Mouse (Mus musculus): ENCODE data around the gene Hectd4. TPM values are rescaled to one million over a fixed set of nuclear protein-coding genes. Genes with fewer than 3 reads are reported as not detected.
"Not testable (repeated sequence)": the region's sequence is repeated elsewhere in the genome, so short reads cannot be mapped to it uniquely, and the experiment has no call there.

Gene Hectd4
- polyA plus RNA-seq, 1 experiment from 2014 or later, result 2.2 TPM

DNA sequence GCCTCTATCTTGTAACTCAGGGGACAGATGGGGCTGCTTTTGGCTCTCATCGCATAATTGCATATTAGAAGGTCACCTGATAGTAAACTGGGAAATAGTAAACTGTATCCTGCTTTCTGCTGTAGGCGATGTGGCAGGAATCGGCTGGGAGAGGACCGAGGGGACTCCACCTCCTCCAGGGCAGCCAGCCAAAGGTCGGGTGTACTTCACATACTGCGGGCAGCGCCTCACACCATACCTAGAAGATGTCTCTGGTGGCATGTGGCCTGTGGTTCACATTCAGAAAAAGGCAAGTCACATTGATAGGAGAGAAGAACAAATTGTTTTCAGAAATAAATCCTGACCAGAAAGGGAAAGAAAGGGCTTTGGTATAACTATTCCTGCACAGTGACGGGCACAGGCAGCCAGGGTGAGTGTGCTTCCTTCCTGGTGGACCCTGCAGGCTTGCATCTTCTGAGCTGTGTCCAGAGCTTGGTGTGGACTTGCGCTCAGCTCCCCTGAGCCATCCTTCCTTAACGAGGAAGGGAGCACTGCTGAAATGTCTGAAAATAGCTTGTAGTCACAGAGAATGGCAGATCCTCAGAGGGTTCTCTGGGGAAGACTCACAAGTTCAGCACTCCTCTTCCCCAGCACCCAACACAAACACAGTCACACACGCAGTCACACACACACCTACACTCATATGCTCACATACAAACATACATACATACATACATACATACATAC, 109.5 kb downstream of the Hectd4 start:
- no peak for TF ChIP-seq CTCF (IDR thresholded peaks at IDR 0.05; ENCODE audit: low read depth)
- Histone ChIP-seq H3K4me3 (ENCODE audit: low read depth, low read length) (peak overlapping the region; percentile 11), H3K9ac (ENCODE audit: low read depth, low read length) (no peak overlapping the region), H3K27me3 (replicated peaks; ENCODE audit: control insufficient read depth, insufficient read depth, low read length) (no peaks in the 10 kb centered on the region), H3K9me3 (ENCODE audit: control insufficient read depth) (no peaks in the 10 kb centered on the region), H3K36me3 (ENCODE audit: control insufficient read depth, insufficient read depth) (peaks cover 80% of the 10 kb centered on the region), H3K27ac (ENCODE audit: low read depth, low read length) (no peak overlapping the region), H3K4me1 (replicated peaks; ENCODE audit: control insufficient read depth, insufficient read depth, low read length) (no peaks in the 10 kb centered on the region), H3K4me2 (replicated peaks; ENCODE audit: low read depth) (0 out of 2 replicates have a peak overlapping the region, but pooled peaks have one; percentile 30)
- ATAC-seq, result no peak
- WGBS, result 67% methylated on average over 11 of the region's 11 CpGs

GRCm38 (mm10) chr5:121330154-121330816, 110.3 kb downstream of the Hectd4 start:
- ATAC-seq; H3K9me3 ChIP-seq (ENCODE audit: control insufficient read depth); H3K4me1 ChIP-seq (replicated peaks; ENCODE audit: control insufficient read depth, insufficient read depth, low read length); H3K4me3 ChIP-seq (ENCODE audit: low read depth, low read length); H3K27me3 ChIP-seq (replicated peaks; ENCODE audit: control insufficient read depth, insufficient read depth, low read length); H3K9ac ChIP-seq (ENCODE audit: low read depth, low read length): not testable (repeated sequence)
- Histone ChIP-seq H3K4me2 (replicated peaks; ENCODE audit: low read depth) (0 out of 2 replicates have a peak overlapping the region, but pooled peaks have one; percentile 30), H3K36me3 (ENCODE audit: control insufficient read depth, insufficient read depth) (peaks cover 80% of the 10 kb centered on the region), H3K27ac (ENCODE audit: low read depth, low read length) (0 out of 2 replicates have a peak overlapping the region, but pooled peaks have one; percentile 8)
- WGBS, result 80% methylated on average over 10 of the region's 19 CpGs

GRCm38 (mm10) chr5:121331731-121332130, 111.7 kb downstream of the Hectd4 start:
- H3K9me3 ChIP-seq (ENCODE audit: control insufficient read depth), result no peaks in the 10 kb centered on the region
- peaks cover 82% of the 10 kb centered on the region for H3K36me3 ChIP-seq (ENCODE audit: control insufficient read depth, insufficient read depth)
- no peak overlapping the region for H3K4me3 ChIP-seq (ENCODE audit: low read depth, low read length)
- H3K27ac ChIP-seq (ENCODE audit: low read depth, low read length), result no peak overlapping the region
- no peak overlapping the region for H3K4me2 ChIP-seq (replicated peaks; ENCODE audit: low read depth)
- H3K9ac ChIP-seq (ENCODE audit: low read depth, low read length), result no peak overlapping the region
- WGBS, result 96% methylated on average over 10 of the region's 10 CpGs
- H3K27me3 ChIP-seq (replicated peaks; ENCODE audit: control insufficient read depth, insufficient read depth, low read length), result no peaks in the 10 kb centered on the region
- no peaks in the 10 kb centered on the region for H3K4me1 ChIP-seq (replicated peaks; ENCODE audit: control insufficient read depth, insufficient read depth, low read length)
- ATAC-seq, result no peak
- no peak for TF ChIP-seq CTCF (IDR thresholded peaks at IDR 0.05; ENCODE audit: low read depth)

GRCm38 (mm10) chr5:121333976-121334375, 114.0 kb downstream of the Hectd4 start:
- Histone ChIP-seq H3K4me2 (replicated peaks; ENCODE audit: low read depth) (no peak overlapping the region), H3K4me1 (replicated peaks; ENCODE audit: control insufficient read depth, insufficient read depth, low read length) (no peaks in the 10 kb centered on the region), H3K27me3 (replicated peaks; ENCODE audit: control insufficient read depth, insufficient read depth, low read length) (no peaks in the 10 kb centered on the region), H3K4me3 (ENCODE audit: low read depth, low read length) (no peak overlapping the region), H3K9me3 (ENCODE audit: control insufficient read depth) (no peaks in the 10 kb centered on the region), H3K27ac (ENCODE audit: low read depth, low read length) (no peak overlapping the region; the same call in 1 of the 2 replicates), H3K9ac (ENCODE audit: low read depth, low read length) (no peak overlapping the region), H3K36me3 (ENCODE audit: control insufficient read depth, insufficient read depth) (peaks cover 85% of the 10 kb centered on the region)
- 89% methylated on average over 9 of the region's 9 CpGs for WGBS
- TF ChIP-seq CTCF (IDR thresholded peaks at IDR 0.05; ENCODE audit: low read depth), result no peak
- ATAC-seq, result no peak

DNA sequence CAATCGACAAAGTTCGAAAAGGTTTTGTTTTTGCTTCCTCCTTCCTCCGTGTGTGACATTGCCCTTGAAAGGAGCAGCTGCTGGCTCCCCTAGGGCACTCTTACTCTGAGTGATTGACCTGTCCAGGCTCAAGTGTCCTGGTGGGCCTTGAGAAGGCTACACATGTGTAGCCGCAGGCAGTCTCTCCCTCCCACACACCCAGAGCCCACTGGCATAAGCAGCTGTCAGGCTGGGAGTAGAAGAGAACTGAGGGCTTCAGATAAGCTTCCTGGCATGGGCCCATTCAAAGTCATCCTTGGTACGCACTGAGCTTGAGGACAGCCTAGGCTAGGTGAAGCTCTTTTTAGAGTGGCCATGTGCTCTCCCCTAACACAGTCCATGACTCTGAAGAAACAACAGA, 114.4 kb downstream of the Hectd4 start:
- H3K4me3 ChIP-seq (ENCODE audit: low read depth, low read length), result no peak overlapping the region
- H3K27me3 ChIP-seq (replicated peaks; ENCODE audit: control insufficient read depth, insufficient read depth, low read length), result no peaks in the 10 kb centered on the region
- 86% methylated on average over 5 of the region's 5 CpGs for WGBS
- no peak overlapping the region for H3K9ac ChIP-seq (ENCODE audit: low read depth, low read length)
- no peaks in the 10 kb centered on the region for H3K9me3 ChIP-seq (ENCODE audit: control insufficient read depth)
- no peak overlapping the region for H3K4me2 ChIP-seq (replicated peaks; ENCODE audit: low read depth)
- H3K4me1 ChIP-seq (replicated peaks; ENCODE audit: control insufficient read depth, insufficient read depth, low read length), result no peaks in the 10 kb centered on the region
- no peak overlapping the region for H3K27ac ChIP-seq (ENCODE audit: low read depth, low read length)
- no peak for TF ChIP-seq CTCF (IDR thresholded peaks at IDR 0.05; ENCODE audit: low read depth)
- peaks cover 86% of the 10 kb centered on the region for H3K36me3 ChIP-seq (ENCODE audit: control insufficient read depth, insufficient read depth)
- ATAC-seq, result no peak

DNA sequence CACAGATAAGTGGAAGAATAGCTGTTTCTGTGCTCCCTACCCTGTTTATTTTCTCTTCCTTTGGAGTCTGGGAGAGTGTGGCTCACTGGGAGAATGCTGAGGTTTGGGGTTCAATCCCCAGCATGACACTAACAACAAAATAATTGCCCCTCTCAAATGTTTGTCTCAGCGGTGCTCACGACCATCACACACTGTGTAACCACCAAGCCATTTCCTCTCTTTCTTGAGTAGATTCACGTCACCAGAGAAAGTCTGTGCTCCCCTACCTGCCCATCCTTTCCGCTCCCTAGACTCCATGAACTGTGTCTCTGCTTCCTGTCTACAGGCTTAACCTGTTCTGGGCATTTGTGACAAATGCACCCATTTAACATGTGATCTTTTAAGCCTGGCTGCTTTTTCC, 115.4 kb downstream of the Hectd4 start:
- no peak for TF ChIP-seq CTCF (IDR thresholded peaks at IDR 0.05; ENCODE audit: low read depth)
- 84% methylated on average over 4 of the region's 4 CpGs for whole genome bisulfite sequencing
- Histone ChIP-seq H3K4me1 (replicated peaks; ENCODE audit: control insufficient read depth, insufficient read depth, low read length) (no peaks in the 10 kb centered on the region), H3K4me3 (ENCODE audit: low read depth, low read length) (no peak overlapping the region), H3K9me3 (ENCODE audit: control insufficient read depth) (no peaks in the 10 kb centered on the region), H3K4me2 (replicated peaks; ENCODE audit: low read depth) (no peak overlapping the region), H3K9ac (ENCODE audit: low read depth, low read length) (no peak overlapping the region), H3K27me3 (replicated peaks; ENCODE audit: control insufficient read depth, insufficient read depth, low read length) (no peaks in the 10 kb centered on the region), H3K36me3 (ENCODE audit: control insufficient read depth, insufficient read depth) (peaks cover 91% of the 10 kb centered on the region), H3K27ac (ENCODE audit: low read depth, low read length) (no peak overlapping the region)
- ATAC-seq, result no peak

Data from intestine, postnatal 0 days (tissue).